In genomic region chr2:122222272-122222671, GRCm38 (mm10) we compare ENCODE assay signal across 38 mouse cellular contexts. TPM values are rescaled to one million over a fixed set of nuclear protein-coding genes. Genes with fewer than 3 reads are reported as not detected.
A peak's percentile ranks its signal among the peaks of the same experiment; 100 is the strongest.
DNase-seq lines count a peak whose midpoint lies in the region; ATAC-seq and TF ChIP-seq lines count a peak whose summit lies in the region.
"Had no signal": no experiment of that assay in that cellular context is flagged by ENCODE, and none has a peak within 500 bp of the region (broad histone marks: within the 10 kb centered on the region; RNA-seq: fewer than 3 reads in every experiment).

No protein-coding gene starts in this region.

- DNase-seq in MEL (ENCODE audit: low read depth, low spot score): peak; percentile 78
- DNase-seq in ovary, postnatal 10 days (ENCODE audit: low spot score): no peak
- DNase-seq in liver, embryonic 11.5 days (ENCODE audit: low spot score): no peak
- DNase-seq: adrenal gland, postnatal 10 days; cerebellum, adult 9-10 months; cerebellum, postnatal 36 days; embryo, embryonic 11 days; gastrocnemius, adult 2 months; gastrocnemius, postnatal 36 days; heart, postnatal 10 days; kidney, adult 11 months; kidney, postnatal 25 days; lung, postnatal 36 days; midbrain, embryonic 14.5 days had no signal

- TF ChIP-seq EP300 in MEL (IDR thresholded peaks at IDR 0.05; ENCODE audit: low read depth in 1 of 2, low read length in 2 of 2): peak; percentile 85 to 86; a peak in 3 of 4 replicates

- H3K9me3 ChIP-seq in MEL (replicated peaks; ENCODE audit: insufficient read depth, low read length): no peaks in the 10 kb centered on the region
- H3K9me3 ChIP-seq in intestine, embryonic 15.5 days: no peaks in the 10 kb centered on the region
- no peaks in the 10 kb centered on the region for H3K9me3 ChIP-seq in kidney, embryonic 16.5 days (ENCODE audit: low read length)
- H3K9me3 ChIP-seq in liver, embryonic 11.5 days (ENCODE audit: control insufficient read depth, low read length): no peaks in the 10 kb centered on the region
- H3K9me3 ChIP-seq: embryonic facial prominence, embryonic 12.5 days; forebrain, embryonic 15.5 days; heart, embryonic 13.5 days; hindbrain, embryonic 10.5 days; hindbrain, embryonic 15.5 days; limb, embryonic 12.5 days had no signal

- no peak for TF ChIP-seq CTCF in MEL (IDR thresholded peaks at IDR 0.05 in 2 of 3, conservative IDR thresholded peaks at IDR 0.05 in 1 of 3; ENCODE audit: control insufficient read depth in 1 of 3, insufficient read depth in 1 of 3, low read depth in 2 of 3, low read length in 3 of 3, poor library complexity in 1 of 3, severe bottlenecking in 1 of 3)

- no peak for TF ChIP-seq POLR2A in MEL (IDR thresholded peaks at IDR 0.05; ENCODE audit: control insufficient read depth in 1 of 2, insufficient read depth in 1 of 2, low read depth in 1 of 2, low read length in 2 of 2, poor library complexity in 1 of 2)

- TF ChIP-seq RAD21 in MEL (IDR thresholded peaks at IDR 0.05; ENCODE audit: low read depth, low read length): no peak

- peak overlapping the region; percentile 73 for H3K27ac ChIP-seq in MEL (ENCODE audit: control insufficient read depth, low read depth, low read length)
- 0 out of 2 replicates have a peak overlapping the region, but pooled peaks have one; percentile 22 for H3K27ac ChIP-seq in intestine, embryonic 15.5 days
- H3K27ac ChIP-seq in kidney, embryonic 16.5 days (ENCODE audit: low read length): no peak overlapping the region
- H3K27ac ChIP-seq in liver, embryonic 11.5 days (ENCODE audit: low read depth, low read length): no peak overlapping the region
- H3K27ac ChIP-seq: embryonic facial prominence, embryonic 12.5 days; forebrain, embryonic 15.5 days; gastrocnemius, adult 2 months; heart, embryonic 13.5 days; hindbrain, embryonic 10.5 days; hindbrain, embryonic 15.5 days; left cerebral cortex, adult 2 months; limb, embryonic 12.5 days had no signal

- no peak for ATAC-seq in intestine, embryonic 15.5 days
- 0 out of 2 replicates have a peak, but pooled peaks have one; percentile 32 for ATAC-seq in megakaryocyte-erythroid progenitor cell, adult 5-6 weeks (replicated peaks; ENCODE audit: low FRiP score, low TSS enrichment, poor library complexity, severe bottlenecking)
- no peak for ATAC-seq in kidney, embryonic 16.5 days (ENCODE audit: low FRiP score, low TSS enrichment)
- ATAC-seq in liver, embryonic 11.5 days (replicated peaks; ENCODE audit: low FRiP score): no peak
- ATAC-seq: forebrain, embryonic 15.5 days had no signal

- peaks cover 18 to 32% of the 10 kb centered on the region in 2 experiments for H3K4me1 ChIP-seq in MEL (ENCODE audit: control insufficient read depth in 1 of 2, insufficient read depth in 2 of 2, low read length in 2 of 2)
- no peaks in the 10 kb centered on the region for H3K4me1 ChIP-seq in intestine, embryonic 15.5 days (replicated peaks)
- no peaks in the 10 kb centered on the region for H3K4me1 ChIP-seq in kidney, embryonic 16.5 days (ENCODE audit: insufficient read depth, low read length)
- peaks cover 6% of the 10 kb centered on the region for H3K4me1 ChIP-seq in liver, embryonic 11.5 days (replicated peaks; ENCODE audit: control insufficient read depth, insufficient read depth, low read length)
- H3K4me1 ChIP-seq: embryonic facial prominence, embryonic 12.5 days; forebrain, embryonic 15.5 days; heart, embryonic 13.5 days; hindbrain, embryonic 10.5 days; hindbrain, embryonic 15.5 days; limb, embryonic 12.5 days had no signal

- peak overlapping the region in 1 of 2 experiments; percentile 24; a peak in 2 of 4 replicates for H3K4me3 ChIP-seq in MEL (ENCODE audit: control insufficient read depth in 1 of 2, insufficient read depth in 1 of 2, low read depth in 2 of 2, low read length in 2 of 2)
- H3K4me3 ChIP-seq in intestine, embryonic 15.5 days (replicated peaks): no peak overlapping the region
- no peak overlapping the region for H3K4me3 ChIP-seq in kidney, embryonic 16.5 days (ENCODE audit: low read length)
- no peak overlapping the region for H3K4me3 ChIP-seq in liver, embryonic 11.5 days (ENCODE audit: low read depth, low read length)
- H3K4me3 ChIP-seq: embryonic facial prominence, embryonic 12.5 days; forebrain, embryonic 15.5 days; gastrocnemius, adult 2 months; heart, embryonic 13.5 days; hindbrain, embryonic 10.5 days; hindbrain, embryonic 15.5 days; left cerebral cortex, adult 2 months; limb, embryonic 12.5 days had no signal

- H3K79me2 ChIP-seq in MEL (ENCODE audit: control insufficient read depth, insufficient read depth, low read length, poor library complexity): no peaks in the 10 kb centered on the region

- H3K9ac ChIP-seq in MEL (ENCODE audit: control insufficient read depth, low read depth, low read length, poor library complexity, severe bottlenecking): no peak overlapping the region
- no peak overlapping the region for H3K9ac ChIP-seq in intestine, embryonic 15.5 days
- no peak overlapping the region for H3K9ac ChIP-seq in kidney, embryonic 16.5 days (replicated peaks; ENCODE audit: low read length)
- H3K9ac ChIP-seq in liver, embryonic 11.5 days (ENCODE audit: low read depth, low read length): no peak overlapping the region
- H3K9ac ChIP-seq: embryonic facial prominence, embryonic 12.5 days; forebrain, embryonic 15.5 days; heart, embryonic 13.5 days; hindbrain, embryonic 15.5 days; limb, embryonic 12.5 days had no signal

- 43% methylated on average over 5 of the region's 5 CpGs for WGBS in intestine, embryonic 15.5 days
- WGBS in kidney, embryonic 16.5 days: 78% methylated on average over 5 of the region's 5 CpGs
- 59% methylated on average over 5 of the region's 5 CpGs for WGBS in liver, embryonic 11.5 days

- H3K36me3 ChIP-seq in MEL (ENCODE audit: control insufficient read depth in 1 of 2, insufficient read depth in 2 of 2, low read length in 2 of 2): peaks cover 0 to 32% of the 10 kb centered on the region in 2 experiments; a peak in 2 of 4 replicates
- H3K36me3 ChIP-seq in intestine, embryonic 15.5 days: no peaks in the 10 kb centered on the region
- no peaks in the 10 kb centered on the region for H3K36me3 ChIP-seq in kidney, embryonic 16.5 days (ENCODE audit: insufficient read depth, low read length)
- H3K36me3 ChIP-seq in liver, embryonic 11.5 days (ENCODE audit: control insufficient read depth, insufficient read depth, low read length): no peaks in the 10 kb centered on the region
- H3K36me3 ChIP-seq: embryonic facial prominence, embryonic 12.5 days; forebrain, embryonic 15.5 days; heart, embryonic 13.5 days; hindbrain, embryonic 10.5 days; hindbrain, embryonic 15.5 days; limb, embryonic 12.5 days had no signal

- no peak overlapping the region for H3K4me2 ChIP-seq in intestine, embryonic 15.5 days (replicated peaks)
- no peak overlapping the region for H3K4me2 ChIP-seq in kidney, embryonic 16.5 days (replicated peaks; ENCODE audit: low read depth, low read length)
- H3K4me2 ChIP-seq in liver, embryonic 11.5 days: no peak overlapping the region
- H3K4me2 ChIP-seq: embryonic facial prominence, embryonic 12.5 days; forebrain, embryonic 15.5 days; heart, embryonic 13.5 days; hindbrain, embryonic 15.5 days; limb, embryonic 12.5 days had no signal

- no peaks in the 10 kb centered on the region for H3K27me3 ChIP-seq in MEL (ENCODE audit: control insufficient read depth in 1 of 2, insufficient read depth in 2 of 2, low read length in 2 of 2)
- no peaks in the 10 kb centered on the region for H3K27me3 ChIP-seq in intestine, embryonic 15.5 days (replicated peaks)
- H3K27me3 ChIP-seq in kidney, embryonic 16.5 days (ENCODE audit: insufficient read depth, low read length): no peaks in the 10 kb centered on the region
- no peaks in the 10 kb centered on the region for H3K27me3 ChIP-seq in liver, embryonic 11.5 days (replicated peaks; ENCODE audit: control insufficient read depth, insufficient read depth, low read length)
- H3K27me3 ChIP-seq: embryonic facial prominence, embryonic 12.5 days; forebrain, embryonic 15.5 days; heart, embryonic 13.5 days; hindbrain, embryonic 15.5 days; limb, embryonic 12.5 days had no signal

TF ChIP-seq in MEL, 35 proteins besides CTCF, POLR2A, EP300 and RAD21 (continues in another document):
- peak; percentile 52; the same call in 1 of the 2 replicates for TF ChIP-seq MAFK (IDR thresholded peaks at IDR 0.05; ENCODE audit: borderline replicate concordance, low read depth, low read length)
- TF ChIP-seq MXI1 (IDR thresholded peaks at IDR 0.05; ENCODE audit: low read depth, low read length): 0 out of 2 replicates have a peak, but pooled peaks have one; percentile 50

RNA-seq across cellular contexts. Expression of gene Sord, which starts 12.3 kb away (rescaled TPM):
- 39.6 and 41.1 TPM in 2 replicates for total RNA-seq in MEL (2012; rRNA removed)
- polyA plus RNA-seq in MEL (2012; ENCODE audit: insufficient read depth in 1 of 2, insufficient read length in 2 of 2, low read depth in 1 of 2, low replicate concordance in 2 of 2, missing spikeins in 1 of 2): 10 to 100 TPM in 1 of 2 experiments, not detected in 1; 61.7 TPM
- polyA plus RNA-seq in intestine, embryonic 15.5 days (2015; fragmentation: Nextera tagmentation; extraction: Ambion mirVana): 68.1 and 68.6 TPM in 2 replicates
- 89.6 and 95.4 TPM in 2 replicates for total RNA-seq in megakaryocyte-erythroid progenitor cell, adult 5-6 weeks (2014; fragmentation: Nextera tagmentation)
- total RNA-seq in megakaryocyte-erythroid progenitor cell, adult 5-6 weeks (2017): 115 and 122 TPM in 2 replicates
- 62.2 and 62.4 TPM in 2 replicates for polyA plus RNA-seq in kidney, embryonic 16.5 days (2015; fragmentation: Nextera tagmentation; extraction: Ambion mirVana)
- polyA plus RNA-seq in liver, embryonic 11.5 days (2014; fragmentation: Nextera tagmentation; extraction: Ambion mirVana): 172 and 180 TPM in 2 replicates

RNA-seq across cellular contexts. Expression of gene Terb2, which starts 36.2 kb away (rescaled TPM):
- total RNA-seq in MEL (2012; rRNA removed): not detected in 2 replicates
- not detected for polyA plus RNA-seq in MEL (2012; ENCODE audit: insufficient read depth in 1 of 2, insufficient read length in 2 of 2, low read depth in 1 of 2, low replicate concordance in 2 of 2, missing spikeins in 1 of 2)
- polyA plus RNA-seq in intestine, embryonic 15.5 days (2015; fragmentation: Nextera tagmentation; extraction: Ambion mirVana): not detected in 2 replicates
- not detected in 2 replicates for total RNA-seq in megakaryocyte-erythroid progenitor cell, adult 5-6 weeks (2014; fragmentation: Nextera tagmentation)
- not detected in 2 replicates for total RNA-seq in megakaryocyte-erythroid progenitor cell, adult 5-6 weeks (2017)
- polyA plus RNA-seq in kidney, embryonic 16.5 days (2015; fragmentation: Nextera tagmentation; extraction: Ambion mirVana): not detected in 2 replicates
- polyA plus RNA-seq in liver, embryonic 11.5 days (2014; fragmentation: Nextera tagmentation; extraction: Ambion mirVana): not detected in 2 replicates
- total RNA-seq: adrenal gland, postnatal 10 days; gastrocnemius, adult 2 months; gastrocnemius, postnatal 36 days; heart, adult 8-10 months; heart, postnatal 10 days; layer of hippocampus, adult 18-20 months; layer of hippocampus, postnatal 14 days; left cerebral cortex, adult 2 months; left cerebral cortex, postnatal 25 days; liver, adult 2 months had no signal
- polyA plus RNA-seq: C2C12; embryonic facial prominence, embryonic 12.5 days; forebrain, embryonic 15.5 days; frontal cortex, adult 2 months; heart, embryonic 13.5 days; hindbrain, embryonic 10.5 days; kidney, embryonic 14.5 days; limb, embryonic 12.5 days; liver, adult 2 months; liver, embryonic 16.5 days; lung, embryonic 16.5 days; midbrain, embryonic 14.5 days; neural tube, embryonic 14.5 days; spleen, adult 2 months; thymus, postnatal 0 days had no signal

RNA-seq across cellular contexts. Expression of gene Patl2, which starts 36.3 kb away (rescaled TPM):
- 0.58 and 0.72 TPM in 2 replicates for total RNA-seq in MEL (2012; rRNA removed)
- under 1 TPM in 1 of 2 experiments, not detected in 1; 0.84 TPM for polyA plus RNA-seq in MEL (2012; ENCODE audit: insufficient read depth in 1 of 2, insufficient read length in 2 of 2, low read depth in 1 of 2, low replicate concordance in 2 of 2, missing spikeins in 1 of 2)
- polyA plus RNA-seq in intestine, embryonic 15.5 days (2015; fragmentation: Nextera tagmentation; extraction: Ambion mirVana): not detected in 2 replicates
- total RNA-seq in megakaryocyte-erythroid progenitor cell, adult 5-6 weeks (2014; fragmentation: Nextera tagmentation): not detected in 2 replicates
- total RNA-seq in megakaryocyte-erythroid progenitor cell, adult 5-6 weeks (2017): not detected in 2 replicates
- polyA plus RNA-seq in kidney, embryonic 16.5 days (2015; fragmentation: Nextera tagmentation; extraction: Ambion mirVana): not detected in 2 replicates
- polyA plus RNA-seq in liver, embryonic 11.5 days (2014; fragmentation: Nextera tagmentation; extraction: Ambion mirVana): 0.15 TPM in 1 of 2 replicates, not detected in the other
- total RNA-seq: gastrocnemius, adult 2 months; gastrocnemius, postnatal 36 days; heart, adult 8-10 months; heart, postnatal 10 days; layer of hippocampus, adult 18-20 months; left cerebral cortex, adult 2 months; left cerebral cortex, postnatal 25 days; monocyte, adult 5-6 weeks had no signal
- polyA plus RNA-seq: C2C12; embryonic facial prominence, embryonic 12.5 days; forebrain, embryonic 15.5 days; heart, embryonic 13.5 days; hindbrain, embryonic 10.5 days; hindbrain, embryonic 15.5 days; kidney, embryonic 14.5 days; limb, embryonic 12.5 days; liver, adult 2 months; lung, embryonic 16.5 days; midbrain, embryonic 14.5 days had no signal

Comparison
In these comparisons a context has a peak if more than half of its experiments do, and no peak if none do; other contexts are left out.
1. H3K27ac ChIP-seq: peak in MEL (single experiment) and intestine, embryonic 15.5 days (single experiment); none in kidney, embryonic 16.5 days (single experiment) and liver, embryonic 11.5 days (single experiment).